Mouse (Mus musculus): ENCODE results near the gene Gm44503. TPM values are rescaled to one million over a fixed set of nuclear protein-coding genes. Genes with fewer than 3 reads are reported as not detected.

Gene Gm44503
- polyA plus RNA-seq, 1 experiment from 2014 or later = not detected

DNA sequence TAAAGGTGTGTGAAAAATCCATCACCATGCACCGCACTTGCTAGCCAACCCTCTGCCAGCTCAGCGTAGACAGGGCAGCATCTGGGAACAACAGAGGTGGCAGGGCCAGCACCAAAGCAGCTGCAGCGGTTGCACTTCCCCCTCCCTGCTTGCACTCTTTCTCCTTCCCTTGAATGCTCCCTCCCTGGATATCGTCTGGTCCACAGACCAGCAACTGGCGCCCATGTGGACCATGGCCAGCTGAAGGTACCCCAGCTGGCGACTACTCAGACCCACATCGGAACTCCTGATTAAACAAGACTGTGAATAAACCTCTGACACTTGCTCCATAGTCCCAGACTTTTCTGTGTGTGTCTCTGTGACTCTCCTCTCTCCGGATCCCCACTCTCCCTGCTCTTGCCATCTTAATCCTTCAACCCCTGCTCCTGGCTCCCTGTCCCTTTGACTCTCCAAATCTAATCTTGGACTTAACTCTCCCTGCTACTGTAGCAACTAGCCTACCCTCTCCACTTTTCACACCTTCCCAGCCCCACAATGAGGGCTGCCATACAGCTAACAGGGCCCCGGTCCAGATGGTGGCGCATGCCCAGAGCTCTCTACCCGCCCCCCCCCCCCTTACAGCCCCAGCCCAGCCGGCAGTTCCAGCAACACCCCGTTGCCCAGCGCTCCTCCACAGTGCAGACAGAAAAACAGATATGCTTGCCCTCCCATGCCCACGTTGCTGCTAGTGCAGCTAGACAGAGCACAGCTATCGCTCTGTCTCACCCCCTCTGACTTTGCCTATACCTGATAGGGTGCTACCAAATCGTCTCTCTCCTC lies 67.4 kb downstream of the Gm44503 start:
- Histone ChIP-seq H3K4me3 (ENCODE audit: low read depth, low read length) (no peak overlapping the region), H3K27me3 (replicated peaks; ENCODE audit: control insufficient read depth, insufficient read depth, low read length) (no peaks in the 10 kb centered on the region), H3K9me3 (ENCODE audit: control insufficient read depth) (no peaks in the 10 kb centered on the region), H3K9ac (ENCODE audit: low read depth, low read length) (no peak overlapping the region), H3K4me2 (replicated peaks; ENCODE audit: low read depth) (no peak overlapping the region), H3K36me3 (ENCODE audit: control insufficient read depth, insufficient read depth) (peaks cover 15% of the 10 kb centered on the region), H3K4me1 (replicated peaks; ENCODE audit: control insufficient read depth, insufficient read depth, low read length) (no peaks in the 10 kb centered on the region), H3K27ac (ENCODE audit: low read depth, low read length) (no peak overlapping the region)
- no peak for ATAC-seq
- WGBS = 46% methylated on average over 16 of the region's 17 CpGs
- no peak for TF ChIP-seq CTCF (IDR thresholded peaks at IDR 0.05; ENCODE audit: low read depth)

DNA sequence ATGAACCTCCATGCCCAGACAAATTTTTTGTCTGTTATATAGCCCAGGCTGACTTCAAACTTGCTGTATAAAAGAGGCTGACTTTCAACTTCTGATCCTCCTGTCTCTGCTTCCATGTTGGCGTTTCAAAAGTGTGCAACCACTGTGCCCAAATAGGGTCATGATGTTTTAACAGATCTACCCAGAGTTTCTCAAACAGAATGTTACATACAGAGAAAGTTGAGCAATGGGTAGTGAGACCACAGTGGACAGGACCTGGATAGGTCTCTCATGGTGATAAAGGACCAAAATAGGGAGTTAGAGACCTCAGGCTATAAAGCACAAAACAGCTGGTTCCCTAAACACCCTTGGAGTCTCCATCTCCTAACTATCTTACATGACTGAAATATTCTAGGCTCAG lies 71.8 kb downstream of the Gm44503 start:
- Histone ChIP-seq H3K4me1 (replicated peaks; ENCODE audit: control insufficient read depth, insufficient read depth, low read length) (no peaks in the 10 kb centered on the region), H3K27me3 (replicated peaks; ENCODE audit: control insufficient read depth, insufficient read depth, low read length) (no peaks in the 10 kb centered on the region), H3K36me3 (ENCODE audit: control insufficient read depth, insufficient read depth) (peaks cover 32% of the 10 kb centered on the region), H3K4me3 (ENCODE audit: low read depth, low read length) (no peak overlapping the region), H3K9me3 (ENCODE audit: control insufficient read depth) (no peaks in the 10 kb centered on the region), H3K4me2 (replicated peaks; ENCODE audit: low read depth) (no peak overlapping the region), H3K27ac (ENCODE audit: low read depth, low read length) (no peak overlapping the region), H3K9ac (ENCODE audit: low read depth, low read length) (no peak overlapping the region)
- no peak for ATAC-seq
- TF ChIP-seq CTCF (IDR thresholded peaks at IDR 0.05; ENCODE audit: low read depth) = no peak
- WGBS = 83% methylated on average over 1 of the region's 1 CpGs

DNA sequence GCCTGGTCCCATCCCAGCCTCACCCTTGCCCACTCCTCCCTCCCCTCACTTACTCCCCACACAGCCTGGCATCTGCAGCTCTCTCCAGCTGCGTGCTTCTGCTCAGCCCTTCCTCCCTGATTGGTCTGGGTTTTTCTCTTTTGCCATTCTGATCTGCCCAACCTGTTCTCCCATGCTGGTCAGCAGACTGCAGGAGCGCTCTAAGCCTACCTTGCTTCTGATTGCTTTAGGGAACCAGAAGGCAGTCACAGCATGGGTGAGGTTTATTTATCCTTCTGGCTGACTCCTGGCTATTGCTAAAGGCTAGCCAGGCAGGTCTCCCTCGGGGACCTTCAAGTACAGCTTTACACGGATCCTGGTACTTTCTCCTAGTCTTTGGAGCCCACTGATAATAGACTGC lies 72.8 kb downstream of the Gm44503 start:
- no peak for TF ChIP-seq CTCF (IDR thresholded peaks at IDR 0.05; ENCODE audit: low read depth)
- H3K9me3 ChIP-seq (ENCODE audit: control insufficient read depth) = no peaks in the 10 kb centered on the region
- H3K4me3 ChIP-seq (ENCODE audit: low read depth, low read length) = no peak overlapping the region
- H3K9ac ChIP-seq (ENCODE audit: low read depth, low read length) = no peak overlapping the region
- no peaks in the 10 kb centered on the region for H3K4me1 ChIP-seq (replicated peaks; ENCODE audit: control insufficient read depth, insufficient read depth, low read length)
- H3K36me3 ChIP-seq (ENCODE audit: control insufficient read depth, insufficient read depth) = peaks cover 32% of the 10 kb centered on the region
- no peak overlapping the region for H3K27ac ChIP-seq (ENCODE audit: low read depth, low read length)
- no peaks in the 10 kb centered on the region for H3K27me3 ChIP-seq (replicated peaks; ENCODE audit: control insufficient read depth, insufficient read depth, low read length)
- 66% methylated on average over 4 of the region's 4 CpGs for WGBS
- no peak overlapping the region for H3K4me2 ChIP-seq (replicated peaks; ENCODE audit: low read depth)
- no peak for ATAC-seq

DNA sequence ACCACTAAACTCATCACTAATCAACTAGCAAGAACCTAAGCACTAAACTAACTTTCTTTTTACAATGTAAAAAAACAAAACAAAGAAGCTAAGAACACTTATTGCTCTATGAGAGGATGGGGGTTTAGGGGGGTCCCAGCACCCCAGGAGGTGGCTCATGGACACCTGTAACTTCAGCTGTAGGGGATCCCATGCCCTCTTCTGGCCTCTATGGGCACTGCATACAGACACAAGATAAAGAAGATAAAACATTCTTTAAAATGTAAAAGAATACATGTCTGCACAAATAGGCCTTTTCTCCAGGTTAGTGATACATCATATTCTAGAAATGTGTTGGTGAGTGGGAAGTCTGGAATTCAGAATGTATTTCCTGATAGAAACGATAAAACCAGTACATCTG lies 74.8 kb downstream of the Gm44503 start:
- no peaks in the 10 kb centered on the region for H3K27me3 ChIP-seq (replicated peaks; ENCODE audit: control insufficient read depth, insufficient read depth, low read length)
- 0 out of 2 replicates have a peak, but pooled peaks cover under 1% of the 10 kb centered on the region for H3K4me1 ChIP-seq (replicated peaks; ENCODE audit: control insufficient read depth, insufficient read depth, low read length)
- no peak overlapping the region for H3K4me2 ChIP-seq (replicated peaks; ENCODE audit: low read depth)
- H3K36me3 ChIP-seq (ENCODE audit: control insufficient read depth, insufficient read depth) = peaks cover 31% of the 10 kb centered on the region
- H3K27ac ChIP-seq (ENCODE audit: low read depth, low read length) = no peak overlapping the region
- no peak for ATAC-seq
- 100% methylated on average over 1 of the region's 1 CpGs for WGBS
- H3K4me3 ChIP-seq (ENCODE audit: low read depth, low read length) = no peak overlapping the region
- no peak overlapping the region for H3K9ac ChIP-seq (ENCODE audit: low read depth, low read length)
- peak; percentile 20; the same call in 1 of the 2 replicates for TF ChIP-seq CTCF (IDR thresholded peaks at IDR 0.05; ENCODE audit: low read depth)
- no peaks in the 10 kb centered on the region for H3K9me3 ChIP-seq (ENCODE audit: control insufficient read depth)

DNA sequence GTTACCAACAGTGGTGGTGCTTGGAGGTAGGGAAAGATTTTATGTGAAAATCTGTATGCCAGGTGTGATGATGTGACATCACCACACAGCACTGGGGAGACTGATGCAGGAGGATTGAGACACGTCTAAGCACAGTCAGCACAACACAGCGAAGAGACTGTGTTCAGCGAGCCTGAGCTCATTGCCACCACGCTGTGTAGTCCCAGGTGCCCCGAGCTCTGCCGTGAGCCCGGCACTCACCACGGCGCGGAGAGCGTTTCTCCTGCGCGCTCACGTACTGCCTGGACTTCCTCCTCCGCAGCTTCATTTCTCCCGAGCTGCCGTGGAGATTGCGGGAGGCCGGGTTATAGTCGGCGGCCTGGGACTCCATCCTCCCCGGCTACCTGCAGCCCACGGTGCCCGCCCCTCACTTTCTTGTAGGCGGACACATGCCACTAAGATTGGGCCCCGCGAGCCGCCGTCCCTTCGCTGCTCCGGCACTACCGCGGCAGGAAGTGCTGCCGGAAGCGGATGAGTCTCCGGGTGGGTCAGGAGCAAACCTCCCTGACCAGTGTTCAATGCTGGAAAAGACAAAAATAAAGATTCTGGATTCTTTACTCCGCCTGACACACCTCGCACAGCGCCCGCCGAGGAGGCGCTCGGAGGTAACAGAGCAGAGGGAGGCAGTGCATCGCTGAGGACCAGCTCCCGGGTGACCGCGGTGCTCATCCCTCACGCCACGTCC lies 80.7 kb downstream of the Gm44503 start:
- no peaks in the 10 kb centered on the region for H3K27me3 ChIP-seq (replicated peaks; ENCODE audit: control insufficient read depth, insufficient read depth, low read length)
- H3K9me3 ChIP-seq (ENCODE audit: control insufficient read depth) = no peaks in the 10 kb centered on the region
- H3K4me3 ChIP-seq (ENCODE audit: low read depth, low read length) = peak overlapping the region; percentile 80
- peak; percentile 84 for ATAC-seq
- peak overlapping the region; percentile 74 for H3K27ac ChIP-seq (ENCODE audit: low read depth, low read length)
- peaks cover 6% of the 10 kb centered on the region; the same call in 1 of the 2 replicates for H3K4me1 ChIP-seq (replicated peaks; ENCODE audit: control insufficient read depth, insufficient read depth, low read length)
- H3K36me3 ChIP-seq (ENCODE audit: control insufficient read depth, insufficient read depth) = peaks cover 6% of the 10 kb centered on the region; the same call in 1 of the 2 replicates
- no peak for TF ChIP-seq CTCF (IDR thresholded peaks at IDR 0.05; ENCODE audit: low read depth)
- H3K9ac ChIP-seq (ENCODE audit: low read depth, low read length) = peak overlapping the region; percentile 78
- 0% methylated on average over 49 of the region's 49 CpGs for WGBS
- H3K4me2 ChIP-seq (replicated peaks; ENCODE audit: low read depth) = peak overlapping the region; percentile 76

DNA sequence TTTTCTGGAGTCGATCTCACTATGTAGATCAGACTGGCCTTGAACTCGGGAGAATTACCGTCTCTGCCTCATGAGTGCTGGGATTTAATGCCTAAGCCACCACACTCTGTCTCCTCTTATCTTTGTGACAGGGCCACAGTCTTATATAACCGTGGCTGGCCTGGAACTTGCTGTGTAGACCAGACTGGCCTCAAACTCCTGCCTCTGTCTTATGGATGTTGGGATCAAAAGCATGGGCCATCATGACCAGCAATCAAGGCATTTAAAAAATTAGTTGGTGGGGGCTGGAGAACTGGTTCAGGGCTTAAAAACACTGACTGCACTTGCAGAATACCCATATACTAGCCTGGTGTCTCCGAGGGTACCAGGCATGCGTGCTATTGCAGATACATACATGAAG lies 81.4 kb downstream of the Gm44503 start, which contains the start of gene Pigb:
Gene Pigb, minus strand, starts transcription at position 299 of the 400 bp plus-strand sequence.
- no peaks in the 10 kb centered on the region for H3K27me3 ChIP-seq (replicated peaks; ENCODE audit: control insufficient read depth, insufficient read depth, low read length)
- H3K4me3 ChIP-seq (ENCODE audit: low read depth, low read length) = peak within 1 kb of the TSS; percentile 80
- H3K9ac ChIP-seq (ENCODE audit: low read depth, low read length) = peak within 1 kb of the TSS; percentile 78
- 27% methylated on average over 6 of the region's 6 CpGs for WGBS
- H3K4me2 ChIP-seq (replicated peaks; ENCODE audit: low read depth) = peak within 1 kb of the TSS; percentile 76
- peaks cover 6% of the 10 kb centered on the region; the same call in 1 of the 2 replicates for H3K36me3 ChIP-seq (ENCODE audit: control insufficient read depth, insufficient read depth)
- no peak for ATAC-seq
- peak within 1 kb of the TSS; percentile 74 for H3K27ac ChIP-seq (ENCODE audit: low read depth, low read length)
- H3K9me3 ChIP-seq (ENCODE audit: control insufficient read depth) = no peaks in the 10 kb centered on the region
- TF ChIP-seq CTCF (IDR thresholded peaks at IDR 0.05; ENCODE audit: low read depth) = no peak
- H3K4me1 ChIP-seq (replicated peaks; ENCODE audit: control insufficient read depth, insufficient read depth, low read length) = peaks cover 6% of the 10 kb centered on the region; the same call in 1 of the 2 replicates
